Mouse (Mus musculus) CH12.LX (cell line): ENCODE measurements around the gene Taf1c. TPM values are rescaled to one million over a fixed set of nuclear protein-coding genes. Genes with fewer than 3 reads are reported as not detected.

ENCODE experiments used
- DNase-seq: peaks from one replicate; pipeline ENCODE4 v3.0.0-alpha.2; 2013; ENCODE audit errors: extremely low read depth
- H3K27ac ChIP-seq: 2 replicates; pipeline ENCODE4 v1.5.1; 2012; ENCODE audit warnings: low read depth, mild to moderate bottlenecking, control low read depth, moderate library complexity; ENCODE audit not compliant: insufficient read depth
- H3K27me3 ChIP-seq: replicated peaks from 2 replicates; pipeline ENCODE3; 2012; ENCODE audit warnings: inconsistent platforms
- H3K36me3 ChIP-seq, 2 experiments: replicated peaks in 1 of 2; 2 replicates each; pipeline versions ENCODE3 to v1.6.1; 2012; ENCODE audit warnings: inconsistent platforms in 1 of 2, low read length in 1 of 2, mild to moderate bottlenecking in 1 of 2, mixed read lengths in 1 of 2, moderate library complexity in 1 of 2; ENCODE audit not compliant: control insufficient read depth in 1 of 2, insufficient read depth in 1 of 2
- H3K4me1 ChIP-seq, 2 experiments: 2 replicates each; pipeline ENCODE4 v1.6.1; 2012; ENCODE audit warnings: inconsistent platforms in 1 of 2, moderate library complexity in 1 of 2; ENCODE audit not compliant: insufficient read depth in 2 of 2, control insufficient read depth in 1 of 2
- H3K4me2 ChIP-seq: 2 replicates; pipeline ENCODE4 v1.6.1; 2012; ENCODE audit warnings: low read depth, mild to moderate bottlenecking, control low read depth; ENCODE audit not compliant: poor library complexity, insufficient read depth, severe bottlenecking
- H3K4me3 ChIP-seq, 3 experiments: fragments of 150-350 bp in 1 of 3; sonication (generic) in 1 of 3; replicated peaks in 1 of 3; 2 replicates each; pipeline versions ENCODE3 to v1.5.1; 2011 to 2012; ENCODE audit warnings: low read depth in 2 of 3, low read length in 2 of 3, mild to moderate bottlenecking in 2 of 3, moderate library complexity in 2 of 3, control low read depth in 1 of 3, improper control_type of control experiment in 1 of 3, inconsistent platforms in 1 of 3, mixed read lengths in 1 of 3; ENCODE audit not compliant: poor library complexity in 1 of 3
- H3K79me2 ChIP-seq: replicated peaks from 2 replicates; pipeline ENCODE4 v1.6.1; 2012; ENCODE audit warnings: mild to moderate bottlenecking, moderate library complexity; ENCODE audit not compliant: control insufficient read depth, poor library complexity, insufficient read depth, severe bottlenecking; ENCODE audit errors: extremely low read depth
- H3K9ac ChIP-seq: 2 replicates; pipeline ENCODE4 v1.6.1; 2012; ENCODE audit warnings: low read depth, mild to moderate bottlenecking, control low read depth, moderate library complexity; ENCODE audit not compliant: insufficient read depth
- H3K9me3 ChIP-seq: replicated peaks from 2 replicates; pipeline ENCODE3; 2012; ENCODE audit warnings: low read length, inconsistent platforms, mixed read lengths
- BHLHE40 ChIP-seq: IDR thresholded peaks from 2 replicates; pipeline ENCODE4 v1.6.1; 2011; ENCODE audit warnings: mild to moderate bottlenecking, low read depth, low read length, improper control_type of control experiment
- CHD1 ChIP-seq: IDR thresholded peaks from 2 replicates; pipeline ENCODE4 v1.6.1; 2012; ENCODE audit warnings: low read depth, low read length, improper control_type of control experiment, inconsistent platforms
- CHD2 ChIP-seq: IDR thresholded peaks from 2 replicates; pipeline ENCODE4 v1.6.1; 2011; ENCODE audit warnings: low read length, improper control_type of control experiment
- CTCF ChIP-seq, 2 experiments: IDR thresholded peaks in 1 of 2; conservative IDR thresholded peaks in 1 of 2; 2 replicates each; pipeline ENCODE4 v1.5.1; 2011 to 2012; ENCODE audit warnings: low read depth in 2 of 2, low read length in 2 of 2, improper control_type of control experiment in 1 of 2, inconsistent platforms in 1 of 2, mild to moderate bottlenecking in 1 of 2, moderate library complexity in 1 of 2
- E2F4 ChIP-seq: IDR thresholded peaks from 2 replicates; pipeline ENCODE4 v1.6.1; 2011; ENCODE audit warnings: low read depth, low read length, improper control_type of control experiment; ENCODE audit not compliant: insufficient replicate concordance
- ELF1 ChIP-seq: IDR thresholded peaks from 2 replicates; pipeline ENCODE4 v1.6.1; 2014; ENCODE audit warnings: low read depth, mild to moderate bottlenecking, inconsistent platforms, low read length, improper control_type of control experiment
- EP300 ChIP-seq: IDR thresholded peaks from 2 replicates; pipeline ENCODE4 v1.6.1; 2011; ENCODE audit warnings: low read length, improper control_type of control experiment
- ETS1 ChIP-seq: conservative IDR thresholded peaks from 2 replicates; pipeline ENCODE4 v1.6.1; 2012; ENCODE audit warnings: low read depth, mild to moderate bottlenecking, inconsistent platforms, low read length, improper control_type of control experiment, moderate library complexity
- GABPA ChIP-seq: IDR thresholded peaks from 2 replicates; pipeline ENCODE4 v1.6.1; 2012; ENCODE audit warnings: low read depth, low read length, improper control_type of control experiment, inconsistent platforms; ENCODE audit not compliant: insufficient replicate concordance
- HCFC1 ChIP-seq: IDR thresholded peaks from 2 replicates; pipeline ENCODE4 v1.6.1; 2012; ENCODE audit warnings: low read depth, mild to moderate bottlenecking, inconsistent platforms, low read length, improper control_type of control experiment
- IRF4 ChIP-seq: IDR thresholded peaks from 2 replicates; pipeline ENCODE4 v1.6.1; 2014; ENCODE audit warnings: low read depth, mild to moderate bottlenecking, inconsistent platforms, low read length, improper control_type of control experiment
- JUN ChIP-seq: IDR thresholded peaks from 2 replicates; pipeline ENCODE4 v1.6.1; 2011; ENCODE audit warnings: low read depth, mild to moderate bottlenecking, low read length, improper control_type of control experiment, moderate library complexity; ENCODE audit not compliant: insufficient read depth
- JUND ChIP-seq: conservative IDR thresholded peaks from 2 replicates; pipeline ENCODE4 v1.6.1; 2011; ENCODE audit warnings: low read depth, low read length, improper control_type of control experiment
- KAT2A ChIP-seq: IDR thresholded peaks from 2 replicates; pipeline ENCODE4 v1.6.1; 2012; ENCODE audit warnings: low read length, improper control_type of control experiment, inconsistent platforms; ENCODE audit not compliant: insufficient replicate concordance
- MAFK ChIP-seq: IDR thresholded peaks from 2 replicates; pipeline ENCODE4 v1.6.1; 2011; ENCODE audit warnings: low read length, improper control_type of control experiment; ENCODE audit not compliant: insufficient replicate concordance
- MAX ChIP-seq: IDR thresholded peaks from 2 replicates; pipeline ENCODE4 v1.6.1; 2011; ENCODE audit warnings: low read length, improper control_type of control experiment
- MAZ ChIP-seq: IDR thresholded peaks from 2 replicates; pipeline ENCODE4 v1.6.1; 2012; ENCODE audit warnings: low read depth, mild to moderate bottlenecking, inconsistent platforms, low read length, improper control_type of control experiment, moderate library complexity
- MEF2A ChIP-seq: IDR thresholded peaks from 2 replicates; pipeline ENCODE4 v1.6.1; 2014; ENCODE audit warnings: low read depth, mild to moderate bottlenecking, inconsistent platforms, low read length, improper control_type of control experiment, borderline replicate concordance
- MXI1 ChIP-seq: IDR thresholded peaks from 2 replicates; pipeline ENCODE4 v1.6.1; 2011; ENCODE audit warnings: mild to moderate bottlenecking, low read depth, low read length, improper control_type of control experiment
- MYC ChIP-seq: IDR thresholded peaks from 2 replicates; pipeline ENCODE4 v1.6.1; 2011; ENCODE audit warnings: low read depth, mild to moderate bottlenecking, improper control_type of control experiment, low read length
- NELFE ChIP-seq: IDR thresholded peaks from 2 replicates; pipeline ENCODE4 v1.6.1; 2011; ENCODE audit warnings: low read depth, low read length, improper control_type of control experiment
- NRF1 ChIP-seq: IDR thresholded peaks from 2 replicates; pipeline ENCODE4 v1.6.1; 2014; ENCODE audit warnings: low read depth, mild to moderate bottlenecking, inconsistent platforms, low read length, improper control_type of control experiment, moderate library complexity
- PAX5 ChIP-seq: IDR thresholded peaks from 2 replicates; pipeline ENCODE4 v1.6.1; 2012; ENCODE audit warnings: low read length, inconsistent platforms, mixed read lengths
- POLR2A ChIP-seq: IDR thresholded peaks from 2 replicates; pipeline ENCODE4 v1.6.1; 2011; ENCODE audit warnings: low read depth, mild to moderate bottlenecking, improper control_type of control experiment, low read length
- POLR2AphosphoS2 ChIP-seq: IDR thresholded peaks from 2 replicates; pipeline ENCODE4 v1.6.1; 2011; ENCODE audit warnings: low read depth, low read length, improper control_type of control experiment
- RAD21 ChIP-seq: IDR thresholded peaks from 2 replicates; pipeline ENCODE4 v1.6.1; 2011; ENCODE audit warnings: low read depth, mild to moderate bottlenecking, low read length, improper control_type of control experiment, moderate library complexity
- RCOR1 ChIP-seq: conservative IDR thresholded peaks from 2 replicates; pipeline ENCODE4 v1.6.1; 2012; ENCODE audit warnings: low read depth, mild to moderate bottlenecking, inconsistent platforms, low read length, improper control_type of control experiment
- SIN3A ChIP-seq: IDR thresholded peaks from 2 replicates; pipeline ENCODE4 v1.6.1; 2012; ENCODE audit warnings: low read length, improper control_type of control experiment, inconsistent platforms
- SMC3 ChIP-seq: IDR thresholded peaks from 2 replicates; pipeline ENCODE4 v1.6.1; 2011; ENCODE audit warnings: low read depth, low read length, improper control_type of control experiment
- TBP ChIP-seq: conservative IDR thresholded peaks from 2 replicates; pipeline ENCODE4 v1.6.1; 2011; ENCODE audit warnings: low read depth, low read length, improper control_type of control experiment
- TCF12 ChIP-seq: IDR thresholded peaks from 2 replicates; pipeline ENCODE4 v1.6.1; 2014; ENCODE audit warnings: low read depth, mild to moderate bottlenecking, inconsistent platforms, low read length, improper control_type of control experiment
- UBTF ChIP-seq: IDR thresholded peaks from 2 replicates; pipeline ENCODE4 v1.6.1; 2012; ENCODE audit warnings: low read depth, mild to moderate bottlenecking, inconsistent platforms, low read length, improper control_type of control experiment, moderate library complexity
- USF1 ChIP-seq: IDR thresholded peaks from 2 replicates; pipeline ENCODE4 v1.6.1; 2014; ENCODE audit warnings: low read depth, mild to moderate bottlenecking, inconsistent platforms, low read length, improper control_type of control experiment
- USF2 ChIP-seq: conservative IDR thresholded peaks from 2 replicates; pipeline ENCODE4 v1.6.1; 2011; ENCODE audit warnings: low read depth, low read length, improper control_type of control experiment
- ZC3H11A ChIP-seq: IDR thresholded peaks from 2 replicates; pipeline ENCODE4 v1.6.1; 2012; ENCODE audit warnings: low read depth, mild to moderate bottlenecking, inconsistent platforms, low read length, improper control_type of control experiment
- ZKSCAN1 ChIP-seq: IDR thresholded peaks from 2 replicates; pipeline ENCODE4 v1.6.1; 2012; ENCODE audit warnings: low read depth, inconsistent platforms, low read length, improper control_type of control experiment, borderline replicate concordance
- ZMIZ1 ChIP-seq: IDR thresholded peaks from 2 replicates; pipeline ENCODE4 v1.6.1; 2012; ENCODE audit warnings: low read depth, mild to moderate bottlenecking, inconsistent platforms, low read length, improper control_type of control experiment
- ZNF384 ChIP-seq: IDR thresholded peaks from 2 replicates; pipeline ENCODE4 v1.6.1; 2012; ENCODE audit warnings: low read depth, low read length, improper control_type of control experiment, inconsistent platforms
- dilution Hi-C: fragments of 300-500 bp; cut with MboI; formaldehyde crosslinking; loops from 2 replicates; pipeline ENCODE4 v1.14.3; 2020; ENCODE audit warnings: low sequenced_read_pairs; ENCODE audit not compliant: extremely low pct_unique_long_range_greater_than_20kb, extremely low pct_ligation_motif_present
- in situ Hi-C: fragments of 300-500 bp; cut with MboI; formaldehyde crosslinking; loops from 3 replicates; pipeline ENCODE4 v1.14.3; 2019; ENCODE audit warnings: low sequenced_read_pairs, low pct_ligation_motif_present, low pct_unique_long_range_greater_than_20kb, mixed read lengths
- polyA plus RNA-seq: library from polyadenylated mRNA; unstranded; fragments of >175 nt; gene quantifications from 2 replicates; pipeline ENCODE4 v1.2.1, GENCODE M21; 2012; ENCODE audit warnings: low read depth; ENCODE audit not compliant: insufficient read length
- total RNA-seq, 2 experiments: library from RNA; depleted of rRNA; stranded (reverse); fragments of 300-350 nt in 1 of 2; fragments of >200 nt in 1 of 2; gene quantifications; 2 replicates each; pipeline ENCODE4 v1.2.3; 2012 to 2014

The Taf1c gene
- total and polyA plus RNA-seq, 3 experiments = 11.0 to 14.9 (median 12.1) TPM

- Histone ChIP-seq H3K9ac (no peak overlapping the region; the same call in 1 of the 2 replicates), H3K4me1 (peaks cover 21 to 53% of the 10 kb centered on the region in 2 experiments), H3K27ac (peak overlapping the region; percentile 31), H3K4me2 (peak overlapping the region; percentile 42), H3K36me3 (peaks cover 24 to 84% of the 10 kb centered on the region in 2 experiments), H3K4me3 (no peak overlapping the region), H3K9me3 (no peaks in the 10 kb centered on the region)
- in situ Hi-C loops = no loop called here
- TF ChIP-seq MAZ (peak; percentile 74; the same call in 1 of the 2 replicates), ZNF384 (peak; percentile 98), MXI1 (peak; percentile 69; the same call in 1 of the 2 replicates), ZMIZ1 (no peak), SIN3A (peak; percentile 92), NRF1 (no peak), TBP (0 out of 2 replicates have a peak, but pooled peaks have one; percentile 28), POLR2A (no peak), CTCF (conservative IDR thresholded peaks at IDR 0.05 in 1 of 2, IDR thresholded peaks at IDR 0.05 in 1 of 2; ENCODE audit: low read depth in 2 of 2, low read length in 2 of 2) (no peak), KAT2A (no peak), ETS1 (peak; percentile 87), SMC3 (no peak), GABPA (no peak), ELF1 (no peak; the same call in 1 of the 2 replicates), POLR2AphosphoS2 (no peak), MYC (0 out of 2 replicates have a peak, but pooled peaks have one; percentile 41), RCOR1 (peak; percentile 95), E2F4 (no peak), NELFE (no peak), USF1 (no peak), JUN (peak; percentile 90), ZKSCAN1 (no peak), BHLHE40 (peak; percentile 86), CHD1 (no peak), CHD2 (peak; percentile 88), JUND (peak; percentile 84), MAFK (peak; percentile 45; the same call in 1 of the 2 replicates), MEF2A (peak; percentile 75; the same call in 1 of the 2 replicates), RAD21 (no peak), ZC3H11A (no peak), IRF4 (peak; percentile 97), PAX5 (no peak), HCFC1 (no peak), UBTF (no peak), USF2 (no peak), MAX (no peak), TCF12 (peak; percentile 96), EP300 (peak; percentile 97)
- TF ChIP-seq, all 38 proteins: peak for 17
- peak; percentile 30 for DNase-seq
- Histone ChIP-seq H3K27me3 (no peaks in the 10 kb centered on the region), H3K79me2 (peaks cover 67% of the 10 kb centered on the region)
- dilution Hi-C loops = no loop called here
Observed at GRCm38 (mm10) chr8:119548560-119549113, 56.4 kb downstream of the Taf1c start.
